Mouse (Mus musculus) ES-CJ7 (cell line): Measurements from ENCODE around the gene Eif3a.

Source experiments
- DNase-seq: peaks from one replicate; pipeline ENCODE4 v3.0.0; 2011; ENCODE audit warnings: low read depth, low spot score

Eif3a gene

DNA sequence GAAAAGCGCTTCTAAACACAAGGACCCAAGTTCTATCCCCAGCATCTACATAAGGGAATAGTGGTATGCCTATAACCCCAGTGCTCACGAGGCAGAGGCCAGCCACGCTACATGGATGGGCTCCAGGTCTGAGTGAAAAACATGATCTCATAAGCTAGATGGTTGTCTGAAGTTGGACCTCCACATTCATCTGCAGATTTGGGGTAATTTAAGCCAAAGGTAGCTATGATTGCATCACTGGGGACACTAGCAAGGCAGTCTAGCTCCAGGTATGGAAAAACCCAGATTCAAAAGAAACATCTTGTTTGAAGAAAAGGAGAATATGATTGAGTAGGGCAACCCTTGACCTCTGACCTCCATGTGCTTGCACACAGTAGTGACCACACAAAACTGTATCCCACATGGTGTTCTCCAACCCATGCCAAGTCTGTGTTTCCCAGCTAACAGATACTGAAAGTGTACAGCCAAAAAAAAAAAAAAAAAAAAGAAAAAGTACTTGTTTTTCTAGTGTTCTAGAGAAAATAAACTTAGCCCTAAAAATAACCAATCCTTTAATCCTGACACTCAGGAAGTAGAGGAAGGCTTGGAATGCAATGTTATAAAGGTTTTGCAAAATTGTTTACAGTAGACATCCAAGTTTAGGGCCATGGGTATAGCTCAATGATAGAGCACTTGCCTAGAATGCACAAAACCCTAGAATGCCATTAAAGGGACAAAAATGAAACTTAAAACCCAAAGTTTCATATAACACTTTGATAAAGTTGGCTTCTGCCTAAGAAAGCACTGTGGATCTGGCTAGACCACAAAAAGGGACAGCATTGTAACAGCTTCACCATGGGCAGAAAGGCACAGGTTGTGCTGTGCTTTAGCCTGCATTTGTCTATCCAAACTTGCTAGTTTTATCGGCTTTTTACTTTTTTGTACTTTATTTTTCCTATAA lies 31.3 kb downstream of the Eif3a start:
- DNase-seq, result no peak

DNA sequence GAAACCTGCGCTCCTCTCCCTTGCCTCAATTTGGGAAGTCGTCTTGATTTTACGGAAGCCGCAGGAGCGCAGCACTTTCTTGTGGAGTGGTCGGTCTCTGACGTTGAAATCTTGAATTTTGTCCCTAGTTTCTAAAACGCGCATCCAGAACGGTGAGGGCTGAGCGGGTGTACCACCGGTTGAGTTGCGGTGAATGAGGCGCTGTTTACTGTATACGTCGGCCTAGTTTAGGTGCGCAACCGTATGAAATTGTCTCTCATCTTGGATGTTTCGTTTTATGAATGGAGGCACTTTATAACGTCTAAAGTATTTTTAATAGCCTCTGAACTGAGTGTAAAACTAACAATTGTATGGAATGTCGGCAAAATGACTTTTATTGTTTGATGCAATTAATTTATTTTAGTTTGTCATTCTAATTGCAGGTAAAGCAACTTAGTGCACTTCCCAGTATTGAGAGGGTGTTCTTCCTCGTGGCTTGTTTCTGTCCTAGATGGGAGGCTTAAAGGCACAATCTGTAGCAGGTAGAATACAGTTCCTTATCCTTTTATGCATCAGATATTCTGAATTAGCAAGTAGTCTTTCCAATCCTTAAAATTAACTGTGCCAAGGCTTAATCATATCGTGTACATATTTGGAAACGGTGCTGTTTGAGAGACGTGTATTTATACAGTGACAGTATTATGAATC lies 33.2 kb downstream of the Eif3a start:
- DNase-seq, result no peak

DNA sequence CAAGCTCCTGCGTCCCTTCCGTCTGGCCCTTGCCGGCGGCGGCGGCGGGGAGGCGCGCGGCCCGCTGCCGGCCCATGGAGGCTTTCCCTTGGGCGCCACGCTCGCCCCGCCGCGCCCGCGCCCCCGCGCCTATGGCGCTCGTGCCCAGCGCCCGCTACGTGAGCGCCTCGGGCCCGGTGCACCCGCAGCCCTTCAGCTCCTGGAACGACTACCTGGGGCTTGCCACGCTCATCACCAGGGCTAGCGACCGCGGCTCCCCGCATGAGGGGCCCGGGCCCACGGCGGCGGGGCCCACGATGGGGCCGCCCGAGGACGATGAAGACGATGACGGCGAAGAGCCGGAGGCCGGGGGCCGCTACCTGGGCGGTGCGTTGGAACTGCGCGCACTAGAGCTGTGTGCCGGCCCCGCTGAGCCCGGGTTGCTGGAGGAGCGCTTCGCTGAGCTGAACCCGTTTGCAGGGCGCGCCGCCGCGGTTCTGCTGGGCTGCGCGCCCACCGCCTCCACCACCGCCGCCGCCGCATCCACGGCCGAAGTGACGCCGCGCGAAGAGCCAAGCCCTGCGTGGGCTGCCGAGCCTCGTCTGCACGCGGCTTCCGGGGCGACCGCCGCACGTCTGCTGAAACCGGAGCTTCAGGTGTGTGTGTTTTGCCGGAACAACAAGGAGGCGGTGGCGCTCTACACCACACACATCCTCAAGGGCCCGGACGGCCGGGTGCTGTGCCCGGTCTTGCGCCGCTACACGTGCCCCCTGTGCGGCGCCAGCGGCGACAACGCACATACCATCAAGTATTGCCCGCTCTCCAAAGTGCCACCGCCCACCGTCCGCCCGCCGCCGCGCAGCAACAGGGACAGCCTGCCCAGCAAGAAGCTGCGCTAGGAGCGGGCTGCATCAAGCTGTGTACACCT lies 34.0 kb downstream of the Eif3a start:
- DNase-seq, result peak; percentile 65

DNA sequence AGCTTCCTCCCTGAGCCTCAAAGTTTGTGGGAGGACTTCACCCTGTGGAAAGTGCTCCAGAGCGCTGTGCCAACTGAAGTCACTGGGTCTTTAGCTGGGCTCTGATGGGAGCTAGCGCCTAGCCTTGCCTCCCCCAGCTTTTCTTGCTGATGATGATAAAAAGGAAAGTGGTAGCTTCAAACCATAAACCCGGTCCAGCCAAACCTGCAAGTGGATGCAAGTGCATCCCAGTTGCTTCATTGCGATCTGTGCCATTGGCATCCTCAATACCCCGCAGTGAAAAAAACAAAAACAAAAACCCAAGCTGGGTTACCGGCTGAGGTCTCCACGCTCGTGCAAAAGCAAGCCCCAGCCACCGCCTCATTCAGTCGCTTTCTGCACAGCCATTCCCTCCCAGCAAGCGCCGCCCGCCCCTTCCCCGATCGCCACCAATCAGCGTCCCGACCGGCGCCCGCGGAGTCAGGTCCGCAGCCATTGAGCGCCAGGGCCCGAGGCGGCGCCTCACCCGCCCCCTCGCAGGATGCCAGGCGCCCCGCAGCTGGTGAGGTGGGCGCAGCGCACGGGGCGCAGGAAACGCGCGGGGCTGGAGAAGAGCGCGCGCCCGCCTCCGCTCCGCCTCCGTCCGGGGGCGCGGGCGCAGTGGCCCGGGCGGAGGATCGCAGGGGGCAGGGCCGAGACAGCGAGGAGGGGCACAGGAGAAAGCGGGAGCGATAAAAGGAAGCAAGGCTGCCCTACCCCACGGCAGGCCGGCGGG lies 34.8 kb downstream of the Eif3a start, which contains the start of gene Nanos1:
Nanos1 (plus strand) TSS at position 550 of the 754 bp plus-strand sequence.
- peak; percentile 87 for DNase-seq

DNA sequence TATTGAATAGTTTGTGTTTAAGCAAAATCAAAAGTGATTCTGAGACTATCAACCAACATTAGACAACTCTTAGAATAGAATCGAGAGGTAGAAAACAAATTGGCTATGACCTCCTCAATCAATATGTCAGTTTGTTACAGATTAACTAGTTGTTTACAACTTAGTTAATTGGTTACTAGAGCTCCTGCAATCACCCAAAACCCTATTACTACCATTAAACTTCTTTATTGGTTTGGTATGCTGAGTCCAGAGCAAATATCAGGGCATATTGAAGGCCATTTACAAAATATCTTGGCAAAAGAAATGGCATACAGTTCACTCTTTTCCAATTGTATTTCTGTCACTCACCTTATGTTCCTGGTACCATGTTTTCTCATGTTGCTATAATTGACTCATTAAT lies 42.7 kb downstream of the Eif3a start:
- DNase-seq, result no peak

DNA sequence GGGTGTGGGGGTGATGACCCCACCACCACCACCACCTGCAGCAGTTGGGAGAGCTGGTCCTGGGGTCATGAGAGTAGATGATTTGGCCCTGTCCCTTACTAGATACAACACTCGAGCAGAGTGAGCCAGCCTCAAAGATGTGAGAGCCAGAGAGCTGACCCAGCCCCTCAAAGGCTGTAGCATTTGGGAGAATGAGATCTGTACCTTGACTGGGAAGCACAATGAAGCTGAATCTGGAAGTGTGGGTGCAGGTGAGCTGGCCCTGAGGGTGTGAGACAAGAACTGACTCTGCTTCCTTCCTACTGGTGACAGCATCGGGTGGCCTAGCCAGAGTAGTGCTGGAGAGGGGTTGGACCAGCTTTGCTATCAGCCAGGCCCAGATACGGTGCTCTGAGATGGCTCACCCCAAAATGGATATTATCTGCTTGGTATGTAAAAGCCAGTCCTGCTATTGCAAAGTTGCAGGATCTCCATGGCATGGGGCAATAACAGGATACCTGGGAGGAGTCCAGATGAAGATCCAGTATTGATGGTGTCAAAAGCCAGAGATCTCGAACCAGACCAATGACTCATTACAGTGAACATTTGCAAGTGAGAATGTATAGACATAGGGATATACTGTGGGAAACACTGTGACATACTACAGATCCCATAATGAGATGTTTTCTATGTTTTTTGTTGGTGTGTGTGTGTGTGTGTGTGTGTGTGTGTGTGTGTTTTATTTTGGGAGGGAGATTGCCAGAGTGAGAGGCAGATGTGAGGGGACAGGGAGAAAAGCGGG lies 46.5 kb downstream of the Eif3a start:
- DNase-seq, result no peak

DNA sequence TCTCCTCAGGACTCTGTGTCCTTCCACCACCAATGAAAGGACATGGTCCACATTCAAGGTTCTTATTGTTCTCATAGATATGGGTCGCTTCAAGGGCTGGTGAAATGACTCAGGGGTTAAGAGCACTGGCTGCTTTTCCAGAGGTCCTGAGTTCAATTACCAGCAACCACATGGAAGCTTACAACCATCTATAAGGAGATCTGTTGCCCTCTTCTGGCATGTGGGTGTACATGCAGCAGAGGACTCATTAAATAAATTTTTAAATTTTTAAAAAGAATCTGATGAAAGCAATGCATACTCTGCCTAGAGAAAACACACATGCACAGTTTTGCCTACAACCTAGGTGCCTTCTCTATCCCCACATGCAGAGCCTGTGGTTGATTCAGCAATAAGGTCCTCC lies 49.9 kb downstream of the Eif3a start:
- no peak for DNase-seq

DNA sequence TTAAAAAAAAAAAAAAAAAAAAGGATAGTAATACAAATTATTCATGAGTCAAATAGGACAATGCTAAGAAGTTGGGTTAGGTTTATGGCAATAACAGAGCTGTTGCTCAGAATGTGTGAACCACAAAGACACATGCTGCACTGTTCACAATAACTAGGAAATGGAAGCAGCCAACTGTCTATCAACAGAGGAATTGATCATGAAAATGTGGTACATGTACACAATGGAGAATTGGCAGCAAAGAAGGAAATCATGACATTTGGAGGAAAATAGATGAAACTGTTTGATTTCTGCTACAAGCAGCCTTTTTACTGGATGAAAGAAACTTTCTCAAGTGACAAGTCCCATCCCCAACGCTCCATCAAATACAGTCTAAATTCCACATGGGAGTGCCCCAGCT lies 58.5 kb downstream of the Eif3a start:
- no peak for DNase-seq

DNA sequence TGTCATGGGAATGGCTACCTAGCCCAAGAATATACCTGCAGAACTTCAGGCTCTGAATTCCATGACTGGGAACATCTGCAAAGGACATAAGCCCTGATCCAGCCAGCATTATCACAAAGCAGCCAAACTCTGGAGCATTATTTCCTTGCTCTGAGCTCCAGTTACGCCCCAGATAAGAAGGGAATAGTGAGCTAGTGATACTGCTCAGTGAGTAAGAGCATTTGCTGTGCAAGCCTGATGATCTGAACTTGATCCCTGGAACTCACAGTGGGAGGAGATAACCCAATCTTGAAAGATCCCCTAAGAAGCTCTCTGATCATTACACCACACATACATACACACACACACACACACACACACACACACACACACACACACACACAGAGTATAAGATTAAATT lies 59.2 kb downstream of the Eif3a start:
- no peak for DNase-seq

DNA sequence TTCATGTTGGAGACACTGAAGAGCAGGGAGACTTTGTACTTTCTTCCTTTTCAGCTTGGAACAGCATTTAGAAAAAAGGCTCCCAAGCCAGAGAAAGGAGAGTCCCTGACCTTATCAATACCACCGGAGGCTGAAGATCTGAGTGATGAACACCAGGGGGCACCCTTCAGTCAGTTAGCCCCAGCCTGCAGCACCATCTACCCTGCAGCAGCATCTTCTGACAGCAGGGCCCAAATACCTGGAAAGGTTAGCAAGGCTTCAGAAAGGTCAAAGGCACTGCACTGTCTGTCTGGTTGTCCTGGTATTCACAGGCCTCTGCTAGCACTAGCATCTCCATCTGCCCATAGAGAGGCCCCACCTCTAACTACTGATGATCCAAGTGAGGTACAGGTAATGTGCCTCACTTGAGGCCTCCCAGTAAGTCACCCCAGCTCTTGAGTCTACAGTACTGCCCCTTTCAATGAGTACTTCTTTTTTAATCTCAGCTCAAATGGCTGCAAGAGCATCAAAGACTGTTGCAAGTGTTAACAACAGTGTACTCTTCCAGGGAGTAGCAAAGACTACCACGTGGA lies 60.1 kb downstream of the Eif3a start:
- peak; percentile 71 for DNase-seq

DNA sequence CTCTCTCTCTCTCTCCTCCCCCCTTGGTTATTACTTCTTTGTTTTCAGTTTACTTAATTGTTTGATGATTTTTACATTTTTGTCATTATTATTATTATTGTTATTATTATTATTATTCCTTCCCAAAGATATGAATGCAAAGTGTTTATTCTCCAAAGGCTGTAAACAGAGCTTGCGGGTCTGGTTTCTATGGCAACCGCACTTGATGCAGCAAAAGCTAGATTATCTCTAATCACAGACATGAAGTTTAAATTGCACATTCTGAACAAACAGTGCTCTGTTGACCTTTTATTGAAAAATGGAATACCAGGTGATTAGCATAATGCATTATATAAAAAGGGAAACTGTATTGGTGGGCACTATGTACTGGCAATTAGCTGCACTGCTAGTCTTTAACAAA lies 74.1 kb downstream of the Eif3a start:
- no peak for DNase-seq

DNA sequence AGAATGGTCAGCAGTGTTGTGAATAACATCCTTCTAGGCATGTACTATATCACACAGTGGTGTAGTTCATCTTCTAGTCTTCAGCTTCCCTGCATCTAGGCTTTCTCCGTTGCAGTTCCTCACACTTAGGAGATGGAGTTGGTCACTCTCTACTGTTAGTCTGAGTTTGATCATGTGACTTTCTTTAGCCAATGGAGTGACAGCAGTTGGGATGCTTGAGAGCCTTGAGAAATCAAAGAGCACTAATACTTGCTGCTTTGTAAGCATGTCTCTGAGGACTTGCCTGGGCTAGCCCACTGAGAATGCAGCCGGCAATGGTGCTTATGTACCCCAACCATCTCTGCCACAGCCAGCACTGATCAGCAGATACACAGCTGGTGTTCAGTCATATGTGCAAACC lies 77.9 kb downstream of the Eif3a start:
- DNase-seq, result peak; percentile 33
